Mouse (Mus musculus) liver, postnatal 0 days (tissue): Measurements from ENCODE around the gene Khdc1c.

Experiments used
- CTCF ChIP-seq: sonication (generic); IDR thresholded peaks from 2 replicates; pipeline ENCODE4 v1.5.1; 2016; ENCODE audit warnings: antibody characterized with exemption, low read depth
- EP300 ChIP-seq: IDR thresholded peaks from 2 replicates; pipeline ENCODE4 v1.6.1; 2016; ENCODE audit warnings: antibody characterized with exemption, low read depth, mild to moderate bottlenecking

DNA sequence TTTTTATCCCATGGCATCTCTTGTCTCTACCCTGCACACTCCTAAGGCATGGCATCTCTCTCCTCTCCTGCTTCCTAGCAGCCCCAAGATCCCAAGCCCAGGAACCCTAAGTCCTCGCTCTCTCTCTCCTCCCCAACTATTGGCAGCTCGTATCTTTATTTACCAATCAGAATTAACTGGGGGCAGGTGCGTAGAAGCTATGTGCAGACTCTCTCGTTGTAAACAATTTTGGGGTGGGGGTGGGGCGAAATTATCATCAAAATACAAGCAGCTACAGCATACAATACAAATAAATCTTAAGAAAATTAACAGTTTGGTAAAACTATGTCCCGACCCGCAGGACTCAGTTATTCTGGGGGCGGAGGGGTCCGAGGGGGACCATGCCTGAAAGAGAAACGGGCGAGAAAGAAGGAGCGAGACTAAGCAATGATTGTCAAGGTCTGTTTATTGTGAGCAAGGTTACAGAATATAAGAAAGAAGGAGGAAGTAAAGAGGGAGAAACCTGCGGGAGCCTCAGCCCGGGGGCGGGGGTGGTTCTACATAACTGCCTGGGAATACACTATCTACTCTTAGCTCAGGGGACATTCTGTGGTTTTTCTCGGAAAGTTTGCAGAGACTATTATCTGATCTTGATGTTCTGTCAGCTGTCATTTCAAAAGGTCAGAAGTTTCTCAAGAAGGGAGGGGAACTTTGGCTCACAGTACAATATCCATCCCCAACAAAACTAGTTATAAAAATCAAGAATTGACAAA is 34.7 kb upstream of the Khdc1c start:
- TF ChIP-seq CTCF (no peak), EP300 (peak; percentile 85)
